Mouse (Mus musculus) bone marrow, adult 2 months (tissue): ENCODE measurements around the gene Atg4d.

Experiments used
- CTCF ChIP-seq: fragments of 200-500 bp; IDR thresholded peaks from 2 replicates; pipeline ENCODE4 v1.5.1; 2011; ENCODE audit warnings: low read length, control low read depth; ENCODE audit not compliant: control insufficient read depth, insufficient read depth
- POLR2A ChIP-seq: fragments of 200-500 bp; IDR thresholded peaks from 2 replicates; pipeline ENCODE4 v1.6.1; 2011; ENCODE audit warnings: low read depth, mild to moderate bottlenecking, control low read depth, low read length, borderline replicate concordance; ENCODE audit not compliant: control insufficient read depth

DNA sequence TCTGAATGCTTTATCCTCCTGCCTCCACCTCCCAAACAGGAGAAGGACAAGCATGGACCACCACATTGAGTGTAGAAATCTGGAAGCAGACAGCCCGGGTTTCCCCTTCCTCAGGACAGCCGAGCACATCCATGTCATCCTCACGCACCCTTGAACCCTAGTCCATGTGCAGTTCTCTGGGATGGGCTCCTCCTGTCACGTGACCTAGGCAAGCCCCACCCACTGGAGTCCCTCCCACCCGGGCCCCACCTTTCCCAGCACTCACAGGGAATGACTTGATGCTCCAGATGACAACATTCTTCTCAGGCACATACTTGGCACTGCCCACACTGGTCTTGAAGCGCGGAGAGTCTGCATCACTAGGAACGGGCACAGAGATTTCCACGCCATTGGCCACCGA is 33.9 kb downstream of the Atg4d start:
- TF ChIP-seq CTCF, result no peak
- TF ChIP-seq POLR2A, result no peak
